Mouse (Mus musculus): ENCODE data around the gene Asap3.

Gene Asap3

GRCm38 (mm10) chr4:136181367-136181766 is 24.8 kb upstream of the Asap3 start:
- DNase-seq = no peak

GRCm38 (mm10) chr4:136185375-136185774 is 20.8 kb upstream of the Asap3 start:
- DNase-seq = peak; percentile 66 to 80

- DNase-seq = no peak
These were observed 19.9 kb upstream of the Asap3 start for GRCm38 (mm10) chr4:136186315-136186714.

GRCm38 (mm10) chr4:136186739-136187472 is 19.3 kb upstream of the Asap3 start:
- DNase-seq = peak; percentile 66 to 82

GRCm38 (mm10) chr4:136188973-136189737 is 17.0 kb upstream of the Asap3 start:
- peak in 1 of 2 experiments; percentile 19 for DNase-seq

GRCm38 (mm10) chr4:136189912-136190311 is 16.3 kb upstream of the Asap3 start:
- peak; percentile 49 to 60 for DNase-seq

GRCm38 (mm10) chr4:136193571-136193970 is 12.6 kb upstream of the Asap3 start:
- DNase-seq = no peak

- DNase-seq = peak in 1 of 2 experiments; percentile 51
These were observed 11.1 kb upstream of the Asap3 start for GRCm38 (mm10) chr4:136195029-136195428.

- DNase-seq = no peak
These were observed 10.5 kb upstream of the Asap3 start for GRCm38 (mm10) chr4:136195629-136196028.

- no peak for DNase-seq
These were observed 10.0 kb upstream of the Asap3 start for GRCm38 (mm10) chr4:136196201-136196600.

- DNase-seq = no peak
These were observed 7.3 kb upstream of the Asap3 start for GRCm38 (mm10) chr4:136198846-136199245.

GRCm38 (mm10) chr4:136199562-136200292 is 6.4 kb upstream of the Asap3 start:
- DNase-seq = peak in 1 of 2 experiments; percentile 65

- peak; percentile 70 to 83 for DNase-seq
These were observed 3.7 kb upstream of the Asap3 start for GRCm38 (mm10) chr4:136202509-136202908.

GRCm38 (mm10) chr4:136204775-136205174 is 1.4 kb upstream of the Asap3 start:
- no peak for DNase-seq

- no peak for DNase-seq
These were observed 778 bp downstream of the Asap3 start for GRCm38 (mm10) chr4:136206943-136207342.

GRCm38 (mm10) chr4:136210931-136211330 is 4.8 kb downstream of the Asap3 start:
- DNase-seq = no peak

- peak; percentile 47 to 62 for DNase-seq
These were observed 7.5 kb downstream of the Asap3 start for GRCm38 (mm10) chr4:136213629-136214028.

GRCm38 (mm10) chr4:136214828-136215227 is 8.7 kb downstream of the Asap3 start:
- no peak for DNase-seq

GRCm38 (mm10) chr4:136215576-136215975 is 9.4 kb downstream of the Asap3 start:
- no peak for DNase-seq

- DNase-seq = peak; percentile 47 to 66
These were observed 10.9 kb downstream of the Asap3 start for GRCm38 (mm10) chr4:136217063-136217462.

GRCm38 (mm10) chr4:136218595-136219214 is 12.5 kb downstream of the Asap3 start:
- peak; percentile 67 to 85 for DNase-seq

- peak; percentile 45 to 66 for DNase-seq
These were observed 14.1 kb downstream of the Asap3 start for GRCm38 (mm10) chr4:136220133-136220775.

Data from lung, postnatal 4 days (tissue).